Mouse (Mus musculus) bone marrow, adult 2 months (tissue): ENCODE data around the gene H60b. TPM values are rescaled to one million over a fixed set of nuclear protein-coding genes. Genes with fewer than 3 reads are reported as not detected.
"Not testable (repeated sequence)": the region's sequence is repeated elsewhere in the genome, so short reads cannot be mapped to it uniquely, and the experiment has no call there.

Experiments
- H3K27ac ChIP-seq: fragments of 200-500 bp; 2 replicates; pipeline ENCODE4 v1.5.1; 2012; ENCODE audit warnings: low read depth, mild to moderate bottlenecking, control low read depth, inconsistent platforms, low read length; ENCODE audit not compliant: control insufficient read depth, poor library complexity, insufficient read depth
- H3K4me1 ChIP-seq: fragments of 200-500 bp; 2 replicates; pipeline ENCODE4 v1.6.1; 2011; ENCODE audit warnings: low read length; ENCODE audit not compliant: control insufficient read depth, insufficient read depth
- H3K4me3 ChIP-seq: fragments of 200-500 bp; replicated peaks from 2 replicates; pipeline ENCODE3; 2011; ENCODE audit warnings: mild to moderate bottlenecking, low read depth, low read length, control low read depth; ENCODE audit not compliant: control insufficient read depth
- CTCF ChIP-seq: fragments of 200-500 bp; IDR thresholded peaks from 2 replicates; pipeline ENCODE4 v1.5.1; 2011; ENCODE audit warnings: low read length, control low read depth; ENCODE audit not compliant: control insufficient read depth, insufficient read depth
- WGBS: fragments of 180-500 bp; shearing (Covaris S2); methylation state at CpG from one replicate; pipeline ENCODE4 v1.1.7; 2018; 5-methylcytosine and 5-hydroxymethylcytosine counted together
- polyA plus RNA-seq: library from polyadenylated mRNA; stranded (reverse); fragments of >200 nt; gene quantifications from 2 replicates; pipeline ENCODE4 v1.2.4, GENCODE M21; 2011; ENCODE audit warnings: low replicate concordance; ENCODE audit not compliant: missing spikeins, insufficient read depth, insufficient read length

Gene H60b
- polyA plus RNA-seq, 1 experiment = not detected

DNA sequence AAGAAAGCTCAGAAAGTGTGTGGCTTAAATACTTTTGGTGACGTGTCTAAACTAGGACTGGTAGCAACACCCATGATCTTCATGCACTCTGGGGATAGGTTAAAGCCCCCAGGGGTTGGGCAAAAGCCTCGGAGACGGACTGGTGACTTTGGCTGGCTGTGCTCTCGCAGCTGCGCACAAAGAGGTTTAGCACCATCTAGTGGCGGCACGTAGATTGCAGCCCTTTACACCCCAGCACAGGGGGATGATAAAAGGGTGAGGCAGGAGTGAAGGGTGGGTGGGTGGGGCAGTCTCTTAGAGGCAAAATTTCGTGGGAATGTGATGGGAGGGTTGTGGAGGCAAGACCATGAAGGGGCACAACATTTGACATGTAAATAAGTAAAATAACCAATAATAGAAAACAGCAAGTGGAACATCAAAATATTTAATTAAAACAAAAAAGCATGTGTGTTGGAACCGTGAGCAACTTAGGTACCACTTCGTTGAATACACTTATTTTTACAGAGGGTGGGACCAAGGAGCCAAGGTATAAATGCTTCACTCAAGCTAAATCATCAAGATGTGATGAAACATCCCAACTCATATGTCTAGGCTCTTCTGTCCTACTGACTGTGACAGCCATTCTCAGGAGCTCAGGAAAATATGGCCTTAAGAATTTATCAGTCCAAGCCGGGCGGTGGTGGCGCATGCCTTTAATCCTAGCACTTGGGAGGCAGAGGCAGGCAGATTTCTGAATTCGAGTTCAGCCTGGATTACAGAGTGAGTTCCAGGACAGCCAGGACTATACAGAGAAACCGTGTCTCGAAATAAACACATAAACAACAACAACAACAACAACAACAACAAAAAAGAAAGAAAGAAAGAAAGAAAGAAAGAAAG, 5.6 kb downstream of the H60b start:
- WGBS = 31% methylated on average over 16 of the region's 16 CpGs
- peak; percentile 42; the same call in 1 of the 2 replicates for TF ChIP-seq CTCF

DNA sequence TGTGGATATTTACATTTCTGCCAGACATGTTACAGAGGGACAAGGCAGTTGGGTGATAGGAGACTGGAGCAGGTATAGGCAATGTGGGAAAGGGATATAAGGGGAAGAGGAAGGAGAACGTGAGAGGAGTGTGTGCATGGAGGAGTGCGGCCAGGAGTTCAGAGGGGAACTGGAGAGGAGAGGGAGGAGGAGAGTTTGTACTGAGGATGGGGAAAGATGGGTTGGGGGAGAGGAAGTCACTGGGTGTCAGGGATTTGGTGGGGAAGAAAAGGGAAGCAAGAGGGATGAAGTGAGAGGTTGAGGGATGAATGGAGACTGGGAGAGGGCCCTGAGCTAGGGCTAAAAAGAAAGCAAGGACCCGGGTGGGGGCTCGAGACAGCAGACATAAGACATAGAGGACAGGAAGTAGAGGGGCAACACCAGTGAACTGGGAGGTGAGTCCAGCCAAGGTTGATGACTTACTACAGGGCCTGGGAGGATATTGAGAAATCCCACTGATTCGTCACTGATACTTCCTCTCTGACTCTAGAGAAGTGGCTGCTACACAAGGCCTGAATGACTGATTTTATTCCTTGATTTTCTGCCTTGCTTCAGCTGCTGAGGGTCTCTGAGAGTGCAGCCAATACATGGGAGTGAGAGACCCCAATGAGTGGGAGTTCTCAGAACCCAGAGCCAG, 7.1 kb downstream of the H60b start:
- H3K27ac ChIP-seq = 0 out of 2 replicates have a peak overlapping the region, but pooled peaks have one; percentile 29
- 16% methylated on average over 5 of the region's 5 CpGs for WGBS
- H3K4me1 ChIP-seq, H3K4me3 ChIP-seq: not testable (repeated sequence)

More for the DNA sequence above, 5.6 kb downstream of the H60b start:
- not testable (repeated sequence) for H3K4me3 ChIP-seq, H3K27ac ChIP-seq, H3K4me1 ChIP-seq

- H3K4me1 ChIP-seq, H3K4me3 ChIP-seq: not testable (repeated sequence)
- 0 out of 2 replicates have a peak overlapping the region, but pooled peaks have one; percentile 29 for H3K27ac ChIP-seq
- 13% methylated on average over 2 of the region's 2 CpGs for WGBS
Measured at GRCm38 (mm10) chr10:22166025-22166424, 7.6 kb downstream of the H60b start.

DNA sequence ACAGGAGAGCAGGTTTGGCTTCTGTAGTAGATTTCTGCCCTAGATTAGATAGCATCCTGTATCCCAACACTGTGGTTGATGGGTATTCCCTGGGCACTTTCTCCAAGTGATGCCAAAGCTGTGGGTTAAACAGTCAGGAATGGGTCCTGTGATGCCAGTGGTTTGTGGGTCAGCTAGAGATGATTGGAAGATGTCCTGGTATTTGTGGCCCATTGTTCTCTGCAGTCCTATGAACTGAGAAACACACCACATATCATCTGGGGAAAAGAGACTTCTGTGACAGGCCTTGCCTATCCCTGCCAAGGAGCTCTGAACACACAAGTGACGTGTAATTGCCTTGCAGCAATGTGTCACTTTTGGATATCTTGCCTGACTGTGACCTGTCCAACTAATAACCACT, 8.7 kb downstream of the H60b start:
- WGBS = 63% methylated on average over 1 of the region's 1 CpGs

GRCm38 (mm10) chr10:22169116-22169515, 10.7 kb downstream of the H60b start:
- H3K4me3 ChIP-seq, H3K27ac ChIP-seq, H3K4me1 ChIP-seq: not testable (repeated sequence)

More for the DNA sequence above, 8.7 kb downstream of the H60b start:
- not testable (repeated sequence) for H3K4me3 ChIP-seq, H3K4me1 ChIP-seq, H3K27ac ChIP-seq

DNA sequence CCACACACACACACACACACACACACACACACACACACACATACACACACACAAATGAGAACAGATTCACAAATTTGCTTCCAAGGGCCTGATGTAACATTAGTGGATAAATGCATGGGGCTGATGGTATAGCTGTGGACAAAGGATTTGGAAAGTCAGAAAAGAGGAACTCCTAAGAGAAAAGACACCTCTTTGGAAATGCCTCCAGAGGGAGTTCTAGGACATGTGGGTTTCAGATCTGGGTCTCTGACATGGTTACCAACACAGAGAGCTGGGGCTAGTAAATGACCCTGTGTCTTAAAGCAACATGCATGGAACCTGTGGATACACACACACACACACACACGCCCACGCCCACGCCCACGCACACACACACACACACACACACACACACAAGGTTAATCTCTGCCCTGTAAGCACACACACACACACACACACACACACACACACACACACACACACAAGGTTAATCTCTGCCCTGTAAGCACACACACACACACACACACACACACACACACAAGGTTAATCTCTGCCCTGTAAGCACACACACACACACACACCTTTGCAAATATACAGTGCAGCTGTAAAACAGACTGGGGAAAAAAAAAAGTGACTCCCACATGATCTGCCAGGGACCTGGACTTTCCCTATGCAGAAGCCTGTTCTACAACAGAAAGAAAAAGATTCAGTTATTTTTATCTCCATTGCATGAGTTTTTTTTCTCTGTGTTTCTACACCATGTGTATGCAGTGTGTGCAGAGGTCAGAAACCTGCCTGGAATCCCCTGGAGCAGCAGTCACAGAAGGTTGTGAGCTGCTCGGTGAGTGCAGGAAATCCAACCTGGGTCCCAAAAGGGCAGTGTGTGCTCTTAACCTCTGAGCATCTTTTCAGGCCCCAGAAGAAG, 14.3 kb downstream of the H60b start:
- not testable (repeated sequence) for H3K4me3 ChIP-seq, H3K4me1 ChIP-seq, H3K27ac ChIP-seq
- WGBS = 56% methylated on average over 5 of the region's 5 CpGs

DNA sequence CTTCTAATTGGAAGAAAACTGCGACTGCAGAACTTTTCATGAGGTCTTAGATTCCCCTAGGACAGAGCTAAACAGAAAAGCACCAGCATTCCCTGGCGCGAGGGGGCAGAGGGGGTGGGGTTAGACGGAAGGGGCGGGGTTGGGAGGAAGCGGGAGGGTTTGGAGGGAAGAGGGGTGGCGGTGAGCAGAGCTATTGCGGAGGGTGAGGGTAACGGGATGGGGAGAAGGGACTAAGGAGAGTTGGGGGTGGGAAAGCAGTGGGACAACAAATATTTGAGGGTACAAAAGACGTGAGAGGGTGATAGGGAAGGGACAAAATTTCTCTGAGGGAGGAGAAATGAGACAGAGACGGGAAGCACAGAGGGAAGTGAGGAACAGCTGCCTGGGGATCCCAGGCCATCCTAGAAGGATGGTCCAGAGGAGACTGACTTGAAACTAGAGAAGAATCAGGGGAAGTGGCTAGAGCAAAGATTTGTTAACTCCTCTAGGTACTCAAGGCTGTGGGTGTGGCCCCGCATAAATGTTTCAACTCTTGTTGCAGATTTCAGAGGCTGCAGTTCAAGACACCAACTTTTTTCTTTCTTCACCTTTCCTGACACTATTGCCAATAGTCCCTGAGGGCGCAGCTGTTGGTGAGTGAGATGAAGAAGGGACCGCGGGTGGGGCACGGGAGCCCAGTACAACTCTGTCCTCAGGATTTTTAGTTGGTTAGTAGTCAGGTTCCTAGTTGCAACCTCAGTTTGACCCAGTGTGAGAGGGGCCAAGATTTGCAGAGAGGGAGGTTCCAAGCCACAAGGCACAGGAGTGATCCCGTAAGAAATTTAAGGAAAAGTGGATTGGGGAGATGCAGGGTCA, 15.2 kb downstream of the H60b start:
- H3K4me3 ChIP-seq, H3K4me1 ChIP-seq, H3K27ac ChIP-seq: not testable (repeated sequence)
- 9% methylated on average over 13 of the region's 17 CpGs for WGBS

DNA sequence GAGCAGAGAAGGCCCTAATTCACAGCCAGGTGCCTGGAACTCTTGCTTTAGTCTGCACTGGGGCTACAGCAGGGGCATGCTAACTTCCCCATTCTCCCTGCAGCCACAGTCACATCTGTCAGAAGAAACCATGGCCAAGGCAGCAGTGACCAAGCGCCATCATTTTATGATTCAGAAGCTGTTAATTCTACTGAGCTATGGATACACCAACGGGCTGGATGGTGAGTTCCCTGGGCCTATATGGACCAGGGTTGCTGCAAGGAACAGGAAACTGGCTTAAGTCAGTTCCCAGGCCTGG, 15.8 kb downstream of the H60b start:
- H3K27ac ChIP-seq, H3K4me3 ChIP-seq, H3K4me1 ChIP-seq: not testable (repeated sequence)
- WGBS = 20% methylated on average over 2 of the region's 2 CpGs

GRCm38 (mm10) chr10:22176515-22176914, 18.1 kb downstream of the H60b start:
- H3K4me1 ChIP-seq, H3K27ac ChIP-seq, H3K4me3 ChIP-seq: not testable (repeated sequence)
- WGBS = 64% methylated on average over 2 of the region's 2 CpGs

DNA sequence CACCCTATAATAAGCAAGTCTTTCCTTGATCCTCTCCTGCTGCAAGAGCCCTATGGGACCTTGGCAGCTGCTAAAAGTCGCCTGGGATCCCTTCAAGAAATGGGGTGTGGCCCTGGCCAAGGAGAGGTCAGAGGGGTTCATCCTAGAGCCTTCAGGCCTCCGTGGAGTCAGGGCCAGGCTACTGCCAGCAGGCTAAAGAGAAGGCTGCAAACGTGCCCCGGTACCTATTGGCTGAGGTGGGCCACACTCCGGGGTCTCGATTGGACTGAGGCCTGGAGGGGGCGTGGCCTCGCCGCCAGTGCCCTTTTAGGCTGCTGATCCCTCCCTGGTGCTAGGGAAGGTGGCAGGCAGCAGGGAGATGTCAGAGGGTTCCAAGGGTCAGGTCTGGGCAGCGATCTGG, 32.6 kb downstream of the H60b start:
- WGBS = 24% methylated on average over 9 of the region's 10 CpGs
- H3K27ac ChIP-seq = not testable (repeated sequence)

GRCm38 (mm10) chr10:22201352-22201751, 43.0 kb downstream of the H60b start:
- not testable (repeated sequence) for H3K4me3 ChIP-seq, H3K27ac ChIP-seq
- WGBS = 33% methylated on average over 2 of the region's 3 CpGs

More for the DNA sequence above, 32.6 kb downstream of the H60b start:
- not testable (repeated sequence) for H3K4me1 ChIP-seq, H3K4me3 ChIP-seq

GRCm38 (mm10) chr10:22202784-22203583, 44.6 kb downstream of the H60b start:
- H3K4me1 ChIP-seq, H3K27ac ChIP-seq, H3K4me3 ChIP-seq: not testable (repeated sequence)
- no CpG with 5 or more reads among the region's 2 CpGs for WGBS

More at GRCm38 (mm10) chr10:22201352-22201751, 43.0 kb downstream of the H60b start:
- not testable (repeated sequence) for H3K4me1 ChIP-seq
